Mouse (Mus musculus) embryo, embryonic 10 days (tissue): ENCODE results near the gene Tmem127.
"Not testable (repeated sequence)": the region's sequence is repeated elsewhere in the genome, so short reads cannot be mapped to it uniquely, and the experiment has no call there.

Source experiments
- DNase-seq: peaks from one replicate; pipeline ENCODE4 v3.0.0-alpha.2; 2015; ENCODE audit warnings: low spot score

Gene Tmem127

DNA sequence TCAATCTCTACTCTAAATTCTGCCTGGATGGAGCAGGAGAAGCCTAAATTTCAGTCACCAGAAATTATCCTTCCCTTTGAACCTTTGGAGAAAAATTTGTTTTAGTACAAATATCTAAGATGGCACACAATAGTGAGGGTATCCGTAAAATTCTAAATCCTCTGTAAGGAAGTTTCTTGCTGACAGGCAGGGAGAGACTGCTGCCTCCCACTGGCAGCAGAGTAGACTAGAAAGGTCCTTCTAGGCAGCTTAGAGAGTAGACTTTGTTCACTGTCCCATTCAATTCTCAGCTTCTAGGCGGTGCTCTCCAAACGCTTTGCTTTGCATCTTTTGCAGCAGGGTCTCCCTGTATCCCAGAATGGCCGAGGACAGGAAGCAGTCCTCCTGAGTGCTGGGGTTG, 20.1 kb downstream of the Tmem127 start:
- DNase-seq, result no peak

DNA sequence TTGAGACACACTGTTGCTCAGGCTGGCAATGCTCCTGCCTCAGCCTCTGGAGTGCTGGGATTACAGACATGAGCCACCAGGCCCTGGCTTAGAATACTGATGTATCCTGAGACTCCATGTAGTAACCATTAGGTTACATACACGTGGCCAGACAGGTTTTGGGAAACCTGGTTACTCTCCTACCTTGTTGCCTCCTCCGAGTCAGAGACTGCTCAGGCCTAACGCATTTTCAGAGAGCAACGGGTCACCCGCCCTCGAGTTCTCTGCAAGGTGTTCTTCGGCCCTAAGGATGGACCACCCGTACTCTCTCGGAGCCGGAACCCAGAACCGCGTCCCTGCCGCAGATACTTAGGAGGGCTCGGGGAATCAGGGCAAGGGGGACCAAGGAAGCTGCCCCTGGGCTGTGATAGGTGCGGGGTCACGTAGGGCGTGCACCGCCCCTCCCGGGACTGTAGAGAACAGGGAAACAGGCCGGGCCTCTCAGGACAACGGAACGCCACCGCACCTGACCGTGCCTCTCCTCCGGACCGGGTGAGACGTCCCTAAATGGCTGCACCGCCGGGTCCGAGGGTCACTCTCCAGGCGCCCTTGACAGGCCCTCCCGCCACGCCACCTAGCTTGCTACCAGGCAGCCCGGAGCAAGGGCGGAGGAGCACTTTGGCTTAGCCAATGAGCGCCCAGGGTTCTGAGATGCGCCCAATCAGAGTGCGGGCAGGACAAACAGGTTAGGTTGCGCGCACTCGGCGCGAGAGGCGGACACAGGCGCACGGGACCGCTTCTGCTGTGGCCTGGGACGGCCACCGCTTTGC, 22.0 kb downstream of the Tmem127 start, which contains the start of gene Stard7:
TSS of gene Stard7 (plus strand) at position 728 of the 809 bp plus-strand sequence.
- DNase-seq, result peak; percentile 99

DNA sequence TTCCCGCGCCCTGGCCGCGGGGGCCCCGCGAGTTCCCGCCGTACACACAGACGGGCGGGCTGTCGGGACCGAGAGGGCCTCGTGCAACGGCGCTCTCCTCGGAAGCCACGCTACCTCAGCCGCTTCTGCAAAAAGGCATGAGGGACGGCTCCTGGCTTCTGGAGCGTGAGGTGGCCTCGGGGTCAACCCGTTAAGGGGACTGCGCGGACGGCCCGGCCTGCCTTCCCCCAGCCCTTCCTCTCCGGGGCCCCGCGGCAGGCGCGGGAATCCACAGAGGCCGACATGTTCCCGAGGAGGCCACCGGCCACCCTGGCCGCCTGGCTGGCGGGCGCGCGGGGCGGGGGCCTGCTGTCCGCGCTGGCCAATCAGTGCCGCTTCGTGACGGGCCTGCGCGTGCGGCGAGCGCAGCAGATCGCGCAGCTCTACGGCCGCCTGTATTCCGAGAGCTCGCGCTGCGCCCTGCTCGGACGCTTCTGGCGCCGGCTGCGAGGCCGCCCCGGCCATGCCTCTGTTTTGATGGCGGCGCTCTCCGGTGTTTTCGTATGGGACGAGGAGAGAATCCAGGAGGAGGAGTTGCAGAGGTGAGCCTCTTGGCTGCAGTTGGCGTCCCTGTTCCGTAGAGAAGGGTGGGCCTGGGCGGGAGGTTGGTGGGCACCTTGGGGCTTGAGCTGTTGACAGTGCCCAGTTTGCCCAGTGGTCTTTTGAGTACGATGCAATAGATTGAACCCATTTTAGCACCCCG, 22.8 kb downstream of the Tmem127 start:
- DNase-seq, result peak; percentile 91

DNA sequence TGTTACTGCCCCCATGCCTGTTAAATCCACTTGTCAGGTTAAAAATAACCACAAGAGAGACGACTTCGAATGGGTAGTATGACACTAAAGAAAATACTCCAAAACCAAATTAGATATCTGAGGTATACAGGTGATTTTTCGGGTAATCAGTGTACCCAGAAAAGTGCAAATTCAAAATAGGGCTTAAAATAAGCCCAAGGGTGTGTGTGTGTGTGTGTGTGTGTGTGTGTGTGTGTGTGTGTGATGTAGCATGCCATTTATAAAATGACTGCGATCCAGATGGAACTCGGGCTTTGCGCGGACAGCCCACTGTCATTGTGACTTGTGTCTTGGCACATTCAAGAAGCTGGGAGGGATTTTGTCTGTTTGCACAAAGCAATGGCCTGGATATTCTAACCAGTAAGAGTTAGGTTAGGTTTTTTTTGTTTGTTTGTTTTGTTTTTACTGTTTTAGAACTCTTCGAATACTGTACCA, 23.4 kb downstream of the Tmem127 start:
- DNase-seq, result peak; percentile 31

DNA sequence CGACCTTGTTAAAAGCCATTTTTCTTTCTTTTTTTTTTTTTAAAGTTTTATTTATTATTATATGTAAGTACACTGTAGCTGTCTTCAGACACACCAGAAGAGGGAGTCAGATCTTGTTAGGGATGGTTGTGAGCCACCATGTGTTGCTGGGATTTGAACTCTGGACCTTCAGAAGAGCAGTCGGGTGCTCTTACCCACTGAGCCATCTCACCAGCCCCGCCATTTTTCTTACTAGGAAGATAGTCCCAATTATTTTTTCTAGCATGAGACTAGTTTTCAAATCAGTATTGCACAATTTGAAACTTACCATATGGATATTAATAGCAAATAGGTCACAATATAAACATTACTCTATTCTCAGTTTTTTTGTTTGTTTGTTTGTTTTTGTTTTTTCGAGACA, 24.3 kb downstream of the Tmem127 start:
- not testable (repeated sequence) for DNase-seq

DNA sequence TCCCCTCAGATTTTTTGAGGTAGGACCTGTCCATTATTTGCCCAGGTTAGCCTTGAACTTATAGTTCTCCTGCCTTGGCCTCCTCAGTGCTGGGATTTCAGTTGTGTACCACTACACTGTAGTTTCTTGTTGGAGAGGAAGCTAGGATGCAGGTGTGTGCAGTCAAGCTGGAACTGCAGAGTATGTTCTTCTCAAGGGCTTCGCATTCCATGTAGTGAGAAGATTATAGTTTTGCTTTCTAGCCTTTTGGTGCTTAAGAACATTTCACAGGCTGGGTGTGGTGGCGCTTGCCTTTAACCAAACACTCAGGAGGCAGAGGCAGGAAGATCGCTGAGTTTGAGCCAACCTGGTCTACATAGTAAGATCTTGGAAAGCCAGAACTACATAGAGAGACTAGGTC, 25.1 kb downstream of the Tmem127 start:
- no peak for DNase-seq

DNA sequence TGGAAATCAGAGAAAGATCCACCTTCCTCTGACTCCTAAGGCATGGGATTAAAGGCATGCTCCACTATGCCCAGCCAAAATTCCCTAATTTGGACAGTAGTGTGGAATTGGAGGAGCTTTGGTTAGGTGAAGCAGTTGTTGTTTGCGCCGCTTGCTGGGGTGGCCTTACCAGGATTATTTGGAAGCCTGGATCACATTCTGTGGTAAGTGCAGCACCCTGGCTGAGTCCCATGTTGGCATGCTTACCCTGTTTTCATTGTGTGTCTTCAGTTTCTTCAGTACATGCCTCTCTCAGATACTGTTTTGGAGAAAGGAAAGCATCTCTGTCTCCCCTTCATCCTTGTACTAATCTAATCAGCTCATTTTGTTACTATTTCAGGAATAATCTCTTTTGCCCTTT, 26.9 kb downstream of the Tmem127 start:
- DNase-seq, result no peak

DNA sequence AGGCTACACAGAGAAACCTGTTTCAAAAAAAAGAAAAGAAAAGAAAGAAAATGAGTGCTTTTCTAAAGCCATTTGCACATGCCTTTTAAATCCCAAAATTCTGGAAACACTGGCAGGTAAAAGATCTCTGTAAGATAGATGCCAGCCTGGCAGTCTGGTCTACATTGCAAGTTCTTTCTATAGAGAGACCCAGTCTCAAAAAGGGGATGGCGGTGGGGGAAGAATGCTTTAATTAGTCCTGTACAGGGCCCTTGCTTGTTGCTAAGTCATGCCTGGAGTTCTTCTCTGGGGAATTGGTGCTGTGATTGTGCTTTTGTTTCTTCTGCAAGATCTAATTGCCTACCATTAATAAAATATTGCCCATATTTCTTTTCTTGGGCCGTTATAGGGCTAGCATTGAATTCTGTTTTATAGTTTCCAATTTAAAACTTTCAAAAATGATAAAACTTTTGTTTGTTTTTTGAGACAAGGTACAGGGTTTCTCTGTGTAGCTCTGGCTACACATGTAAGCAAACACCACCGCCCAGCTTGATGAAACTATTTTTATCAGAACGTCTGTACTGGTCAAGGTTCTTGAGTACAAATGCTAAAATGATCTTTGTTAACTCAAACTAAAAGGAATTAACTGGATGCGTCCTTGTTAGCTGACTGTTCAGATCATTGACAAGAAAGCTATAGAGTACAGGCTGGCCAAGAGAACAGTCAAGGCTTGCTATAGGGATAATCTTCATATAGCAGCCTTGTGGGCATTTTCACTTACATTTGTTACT, 28.0 kb downstream of the Tmem127 start:
- DNase-seq, result no peak

DNA sequence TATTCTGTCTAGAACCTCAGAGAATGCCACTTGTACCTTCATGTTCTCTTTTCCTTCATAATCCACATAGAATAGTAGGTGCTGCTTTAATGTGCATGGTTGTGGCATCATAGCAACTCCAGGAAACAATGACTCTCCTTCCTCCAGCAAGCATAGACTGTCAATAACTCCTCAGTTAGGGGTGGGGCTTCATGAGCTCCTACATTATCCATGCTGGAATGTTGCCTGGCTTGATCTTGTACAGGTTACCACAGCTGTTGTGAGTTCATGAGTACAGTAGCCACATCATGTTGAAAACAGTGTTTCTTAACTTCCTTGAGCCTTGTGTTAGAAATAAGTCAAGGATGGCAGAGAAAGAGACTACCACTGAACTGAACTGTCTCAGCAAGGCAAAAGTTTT, 30.5 kb downstream of the Tmem127 start:
- no peak for DNase-seq

DNA sequence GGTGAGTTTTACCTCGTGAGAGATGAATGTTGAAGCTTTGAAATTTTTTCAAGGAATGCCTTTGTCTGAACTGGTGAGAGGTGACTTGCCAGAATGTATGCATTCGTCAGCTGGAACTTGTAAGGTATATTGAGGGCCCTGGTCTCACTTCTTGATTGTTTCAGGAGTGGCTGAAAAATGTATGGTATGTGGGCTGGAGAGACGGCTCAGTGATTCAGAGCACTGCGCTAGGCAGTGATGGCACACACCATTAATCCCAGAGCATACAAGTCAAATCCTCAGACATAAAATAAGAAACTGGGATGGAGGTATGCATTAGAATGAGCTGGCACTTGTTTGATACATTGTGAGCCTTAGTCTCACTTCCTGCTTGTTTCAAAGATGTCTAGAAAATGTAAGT, 44.5 kb downstream of the Tmem127 start:
- no peak for DNase-seq

DNA sequence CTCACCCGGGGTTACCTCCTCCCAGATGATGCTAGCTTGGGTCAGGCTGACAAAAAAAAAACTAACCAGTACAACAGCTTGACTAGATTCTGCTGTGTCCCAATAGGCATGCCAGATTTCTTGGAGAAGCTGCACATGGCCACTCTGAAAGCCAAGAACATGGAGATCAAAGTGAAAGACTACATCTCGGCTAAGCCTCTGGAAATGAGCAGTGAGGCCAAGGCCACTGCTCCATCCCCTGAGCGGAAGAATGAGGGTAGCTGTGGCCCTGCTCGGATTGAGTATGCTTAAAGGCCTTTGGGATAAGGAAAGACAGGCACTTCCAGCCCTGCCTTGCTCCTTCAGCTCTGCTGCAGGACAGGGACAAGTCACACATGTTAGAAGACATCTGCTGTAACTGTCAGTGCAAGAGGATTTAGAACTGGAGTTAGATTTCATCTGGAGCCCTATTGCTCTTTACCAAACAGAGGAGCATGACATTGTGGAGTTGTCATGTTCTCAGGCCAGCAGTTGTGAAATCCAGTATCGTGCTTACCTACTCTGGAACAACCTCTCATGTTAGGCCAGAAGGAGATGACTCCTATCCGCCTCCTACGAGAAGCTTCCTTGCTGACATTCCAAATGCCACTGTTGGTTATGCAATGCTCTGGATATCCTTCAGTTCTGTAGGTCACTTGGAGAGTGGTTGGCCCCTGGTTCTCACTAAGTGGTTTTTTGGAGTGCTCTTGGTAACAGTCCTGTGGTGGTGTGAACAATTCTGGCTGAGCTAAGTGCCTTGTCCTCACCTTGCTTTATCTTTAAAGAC, 49.5 kb downstream of the Tmem127 start:
- no peak for DNase-seq

DNA sequence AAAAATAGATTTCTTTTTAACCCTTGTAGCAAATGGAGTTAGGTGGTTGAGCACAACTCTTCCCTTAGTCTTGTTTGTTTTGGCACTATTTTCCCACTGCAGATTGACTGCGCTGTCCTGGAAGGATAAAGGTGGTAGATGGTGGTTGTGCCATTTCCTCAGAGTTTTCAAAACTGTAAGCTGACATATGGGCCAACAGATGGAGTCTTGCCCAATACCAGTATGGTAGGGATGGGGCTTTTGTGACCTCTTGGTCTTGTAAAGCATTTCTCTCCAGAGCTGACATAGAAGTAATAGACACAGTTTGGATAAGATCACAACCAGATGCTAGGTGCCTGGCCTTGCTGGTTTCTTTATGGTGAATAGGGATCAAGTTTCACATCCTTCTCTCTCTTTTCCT, 50.3 kb downstream of the Tmem127 start:
- no peak for DNase-seq

DNA sequence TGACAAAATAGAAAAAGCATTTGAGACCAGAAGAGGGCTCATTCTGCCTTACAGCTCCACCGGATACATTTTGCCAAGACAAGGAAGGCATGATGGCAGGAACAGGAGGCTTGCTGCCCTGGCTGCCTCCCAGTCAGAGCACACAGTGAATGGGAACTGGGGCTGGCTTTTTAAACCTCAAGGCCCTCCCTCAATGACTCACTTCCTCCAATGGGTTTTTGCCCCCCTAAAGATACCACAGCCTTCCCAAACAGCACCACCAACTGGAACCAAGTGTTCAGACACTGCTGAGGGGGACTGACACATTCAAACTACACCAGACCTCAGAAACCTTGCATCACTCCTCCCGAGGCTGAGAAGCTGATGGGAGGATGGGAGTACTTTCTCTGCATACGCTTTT, 53.0 kb downstream of the Tmem127 start:
- DNase-seq, result no peak

DNA sequence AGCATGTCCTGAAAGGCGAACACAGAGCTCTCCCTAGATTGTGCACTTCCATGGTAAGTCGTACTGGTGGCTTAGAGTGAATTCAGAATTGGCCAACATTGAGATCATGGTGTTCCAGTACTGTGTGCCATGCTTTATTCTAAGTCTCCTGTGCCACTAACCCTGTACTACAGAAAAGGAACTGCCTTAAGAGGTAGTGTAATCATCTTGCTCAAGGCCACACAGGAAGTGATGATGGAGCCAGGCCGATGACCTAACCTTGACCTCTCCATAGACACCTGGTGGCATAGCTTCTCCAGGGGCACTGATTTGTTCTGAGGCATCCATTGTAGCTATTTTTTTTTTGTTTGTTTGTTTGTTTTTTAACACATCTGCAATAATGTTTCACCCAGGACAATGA, 54.2 kb downstream of the Tmem127 start:
- DNase-seq, result no peak

DNA sequence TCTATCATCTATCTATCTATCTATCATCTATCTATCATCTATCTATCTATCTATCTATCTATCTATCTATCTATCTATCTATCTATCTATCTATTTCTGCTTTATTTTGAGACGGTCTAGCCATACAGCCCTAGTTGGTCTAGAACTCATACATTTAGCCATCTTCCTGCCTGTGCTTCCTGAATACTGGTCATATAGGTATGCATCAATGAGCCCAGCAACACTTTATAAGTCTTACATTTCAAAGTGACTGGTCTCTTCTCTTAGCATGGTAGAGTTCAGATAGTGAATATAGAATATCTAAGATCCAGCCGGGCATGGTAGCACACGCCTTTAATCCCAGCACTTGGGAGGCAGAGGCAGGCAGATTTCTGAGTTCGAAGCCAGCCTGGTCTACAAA, 56.5 kb downstream of the Tmem127 start:
- DNase-seq, result not testable (repeated sequence)

DNA sequence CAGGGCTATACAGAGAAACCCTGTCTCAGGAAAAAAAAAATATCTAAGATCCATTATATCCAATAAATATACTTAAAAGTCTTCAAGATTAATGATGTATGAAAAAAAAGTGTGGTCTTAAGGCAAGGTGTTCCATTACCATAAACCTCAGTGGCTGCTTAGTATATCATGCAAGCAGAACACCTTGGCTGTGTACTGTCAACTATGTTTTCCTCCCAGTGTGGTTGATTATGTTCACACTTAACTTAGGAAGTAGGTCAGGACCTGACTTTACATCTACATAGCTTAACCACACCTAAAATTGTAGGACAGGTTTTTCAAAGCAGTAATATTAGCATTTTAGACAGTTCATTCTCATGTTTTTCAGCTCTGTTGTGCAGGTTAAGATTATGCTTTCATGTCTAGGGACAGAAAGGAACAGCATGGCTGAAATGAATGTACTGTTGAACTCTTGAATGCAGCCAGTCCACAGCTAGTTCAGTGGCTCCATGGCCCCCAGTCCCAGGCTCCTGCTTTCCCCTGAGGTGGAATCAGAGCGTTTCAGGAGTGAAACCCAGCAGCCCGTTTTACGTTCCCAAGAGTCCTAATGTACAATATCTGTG, 57.0 kb downstream of the Tmem127 start:
- DNase-seq, result no peak

DNA sequence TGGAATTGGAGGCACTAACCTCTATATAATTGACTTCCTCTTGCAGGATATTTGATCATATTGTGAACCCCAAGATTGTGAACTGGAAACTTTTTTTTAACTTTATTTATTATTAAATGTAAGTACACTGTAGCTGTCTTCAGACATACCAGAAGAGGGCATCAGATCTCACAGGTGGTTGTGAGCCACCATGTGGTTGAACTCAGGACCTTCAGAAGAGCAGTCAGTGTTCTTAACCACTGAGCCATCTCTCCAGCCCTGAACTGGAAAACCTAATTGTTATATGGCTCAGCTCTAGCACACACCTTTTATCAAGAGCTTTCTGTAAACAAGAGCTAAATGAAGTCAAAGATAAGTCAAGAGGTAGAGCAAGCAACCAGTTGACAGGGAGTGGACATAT, 58.4 kb downstream of the Tmem127 start:
- DNase-seq, result no peak

DNA sequence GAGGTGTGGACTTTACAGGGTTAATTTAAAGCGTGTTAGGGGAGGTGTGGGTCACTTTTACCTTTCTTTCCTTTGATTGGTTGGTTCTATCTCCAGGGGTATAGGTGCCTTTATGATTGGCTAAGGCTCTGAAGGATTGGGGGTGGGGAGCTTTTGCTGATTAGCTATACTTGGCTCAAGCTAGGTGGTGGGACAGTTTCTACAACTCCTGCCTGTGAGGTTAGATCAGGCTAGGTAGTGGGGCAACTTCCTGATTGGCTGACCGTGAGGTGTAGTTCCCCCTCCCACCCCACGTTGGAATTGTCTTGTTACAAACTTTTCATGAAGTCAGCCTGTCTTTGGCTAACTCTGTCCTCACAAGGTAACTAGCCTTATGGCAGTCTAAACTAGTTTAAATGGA, 59.5 kb downstream of the Tmem127 start:
- no peak for DNase-seq

DNA sequence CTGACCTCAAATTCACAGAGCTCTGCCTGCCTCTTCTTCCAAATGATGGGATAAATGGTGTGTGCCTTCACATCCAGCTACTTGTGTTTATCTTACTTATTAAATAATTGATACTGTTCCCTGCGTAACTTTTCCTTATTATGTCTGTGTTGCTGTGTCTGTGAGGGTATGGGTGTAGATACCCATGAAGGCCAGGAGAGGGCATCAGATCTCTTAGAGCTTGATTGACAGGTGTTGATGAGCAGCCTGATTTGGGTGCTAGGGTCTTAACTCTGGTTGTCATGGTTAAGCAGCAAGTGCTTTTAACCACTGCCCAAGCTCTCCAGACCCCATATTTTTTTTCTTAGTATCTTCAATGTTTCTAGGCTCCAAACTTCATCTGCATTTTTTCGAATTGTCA, 61.0 kb downstream of the Tmem127 start:
- peak; percentile 29 for DNase-seq

DNA sequence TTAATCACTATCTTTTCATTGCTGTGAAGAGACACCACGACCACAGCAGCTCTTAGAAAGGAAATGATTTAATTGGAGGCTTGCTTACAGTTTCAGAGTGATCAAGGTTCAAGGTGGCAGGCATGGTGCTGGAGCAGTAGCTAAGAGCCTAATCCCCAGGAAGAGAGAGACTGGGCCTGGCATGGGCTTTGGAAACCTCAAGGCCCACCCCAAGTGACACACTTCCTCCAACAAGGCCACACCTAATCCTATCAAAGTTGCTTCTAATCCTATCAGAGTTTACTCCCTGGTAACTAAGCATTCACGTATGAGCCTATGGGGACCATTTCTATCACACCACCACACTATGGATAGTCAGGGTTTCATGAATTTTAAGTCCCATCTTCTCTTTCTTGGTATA, 62.5 kb downstream of the Tmem127 start:
- DNase-seq, result no peak

DNA sequence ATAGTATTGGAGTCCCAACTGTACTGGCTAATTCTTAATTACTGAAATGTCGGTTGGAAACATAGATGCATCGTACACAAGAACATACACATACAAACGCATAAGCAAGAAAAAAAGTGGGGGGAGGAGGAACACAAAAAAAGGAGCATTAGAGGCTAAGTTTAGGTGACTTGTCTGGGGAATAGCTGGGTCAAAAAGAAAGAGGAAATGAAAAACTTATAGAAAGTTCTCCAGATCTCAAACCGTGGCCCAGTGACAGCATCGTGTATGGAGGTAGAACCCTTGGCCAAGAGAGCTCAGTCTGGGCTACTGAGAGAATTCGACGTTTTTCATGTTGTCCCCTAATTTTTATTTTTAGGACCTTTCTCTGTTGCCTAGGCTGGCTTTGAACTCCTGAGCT, 63.0 kb downstream of the Tmem127 start:
- no peak for DNase-seq
